Mouse (Mus musculus): ENCODE measurements around the gene Gm3448.
"Not testable (repeated sequence)": the region's sequence is repeated elsewhere in the genome, so short reads cannot be mapped to it uniquely, and the experiment has no call there.

Gene Gm3448

GRCm38 (mm10) chr17:15041175-15041729 is at the start of gene Gm3448, which contains the start of the genes Ermard and Tcte3:
Gm3448 (minus strand) TSS chr17:15041537.
Ermard (plus strand) TSS chr17:15041208.
Tcte3 (minus strand) TSS chr17:15041488.
- DNase-seq (ENCODE audit: low spot score) = not testable (repeated sequence)

DNA sequence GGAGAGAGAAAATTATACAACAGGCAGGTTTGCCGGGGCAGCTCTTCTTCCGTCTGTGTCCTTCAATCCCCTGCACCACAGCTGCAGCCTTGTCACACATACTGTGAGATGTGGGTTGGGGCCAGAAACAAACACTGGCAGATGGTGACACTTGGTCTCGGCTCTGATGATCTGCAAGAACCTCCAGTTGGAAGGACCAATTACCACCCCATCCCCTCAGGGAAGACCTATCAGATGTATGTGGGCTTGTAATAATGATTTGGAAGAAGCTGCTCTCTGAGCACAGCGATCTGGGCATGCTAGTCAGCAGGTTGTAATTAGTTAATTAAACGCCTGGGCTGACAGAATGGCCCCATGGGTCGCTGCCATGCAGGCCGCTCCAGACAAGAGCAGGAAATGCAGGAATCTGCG is 47.3 kb upstream of the Gm3448 start:
- DNase-seq (ENCODE audit: low spot score) = no peak

GRCm38 (mm10) chr17:15088166-15088565 is 46.8 kb upstream of the Gm3448 start:
- DNase-seq (ENCODE audit: low spot score) = no peak

- no peak for DNase-seq (ENCODE audit: low spot score)
Measured at GRCm38 (mm10) chr17:15085006-15085405, 43.7 kb upstream of the Gm3448 start.

- DNase-seq (ENCODE audit: low spot score) = no peak
Measured at GRCm38 (mm10) chr17:15084226-15084848, 43.0 kb upstream of the Gm3448 start.

DNA sequence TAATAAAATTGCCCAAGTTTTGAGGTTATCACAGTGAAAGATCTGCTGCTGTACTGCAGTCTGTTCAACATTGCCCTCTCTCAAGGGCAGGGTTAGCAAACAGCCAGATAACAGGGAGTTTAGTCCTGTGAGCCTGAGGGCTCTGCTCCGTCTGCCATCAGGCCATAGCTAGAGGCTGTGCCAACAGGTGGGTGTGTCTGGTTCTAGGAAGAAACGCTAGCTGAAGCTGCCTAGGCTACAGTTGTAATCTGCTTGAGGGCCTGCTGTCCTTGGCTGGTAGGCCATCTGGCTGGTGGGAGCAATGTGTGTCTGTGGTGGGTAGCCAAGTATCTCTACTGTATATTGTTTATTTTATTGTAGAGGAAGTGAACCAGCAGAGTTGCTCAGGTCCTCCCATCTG is 36.2 kb upstream of the Gm3448 start:
- DNase-seq (ENCODE audit: low spot score) = no peak

GRCm38 (mm10) chr17:15075033-15075432 is 33.7 kb upstream of the Gm3448 start:
- no peak for DNase-seq (ENCODE audit: low spot score)

- DNase-seq (ENCODE audit: low spot score) = no peak
Measured at GRCm38 (mm10) chr17:15072211-15072610, 30.9 kb upstream of the Gm3448 start.

DNA sequence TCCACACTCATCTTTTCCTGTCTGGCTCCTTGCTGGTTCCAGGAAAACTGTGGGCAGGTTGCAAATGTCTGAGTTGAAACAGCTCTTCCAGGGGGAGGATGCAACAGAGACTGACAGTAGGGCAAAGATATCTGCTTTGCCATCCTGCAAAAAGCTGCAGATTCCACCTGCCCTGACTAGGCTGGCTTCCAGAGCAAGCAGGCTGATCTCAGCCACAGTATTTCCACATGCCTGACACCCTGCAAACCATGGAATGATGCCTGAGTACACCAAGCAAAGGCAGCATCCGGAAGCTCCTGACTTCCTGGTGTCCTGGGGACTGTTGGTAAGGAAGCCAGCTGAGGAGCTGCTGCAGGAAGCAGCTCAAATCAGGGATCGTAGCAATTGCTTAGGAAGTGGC is 27.8 kb upstream of the Gm3448 start:
- DNase-seq (ENCODE audit: low spot score) = no peak

GRCm38 (mm10) chr17:15068040-15068792 is 26.9 kb upstream of the Gm3448 start:
- no peak for DNase-seq (ENCODE audit: low spot score)

DNA sequence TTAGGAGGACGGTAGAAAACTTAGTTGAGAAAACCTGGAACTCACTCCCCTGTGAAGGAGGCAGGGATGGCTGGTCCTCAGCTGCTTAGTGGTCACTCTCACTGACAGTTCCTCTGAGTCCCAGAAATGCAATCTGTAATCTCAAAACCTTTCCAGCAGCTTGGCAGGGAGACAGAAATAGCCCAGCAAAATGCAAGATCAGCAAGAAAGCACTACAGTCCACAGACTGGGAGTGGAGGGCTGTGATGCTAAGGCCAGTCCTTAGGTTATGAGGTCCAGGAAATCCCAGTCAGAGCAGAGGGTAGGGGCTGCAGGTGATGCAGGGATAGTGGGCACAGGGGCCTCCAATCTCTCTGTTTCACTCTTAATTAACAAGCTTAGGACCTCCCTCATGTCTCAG is 25.6 kb upstream of the Gm3448 start:
- DNase-seq (ENCODE audit: low spot score) = no peak

- DNase-seq (ENCODE audit: low spot score) = no peak
Measured at GRCm38 (mm10) chr17:15066066-15066465, 24.7 kb upstream of the Gm3448 start.

DNA sequence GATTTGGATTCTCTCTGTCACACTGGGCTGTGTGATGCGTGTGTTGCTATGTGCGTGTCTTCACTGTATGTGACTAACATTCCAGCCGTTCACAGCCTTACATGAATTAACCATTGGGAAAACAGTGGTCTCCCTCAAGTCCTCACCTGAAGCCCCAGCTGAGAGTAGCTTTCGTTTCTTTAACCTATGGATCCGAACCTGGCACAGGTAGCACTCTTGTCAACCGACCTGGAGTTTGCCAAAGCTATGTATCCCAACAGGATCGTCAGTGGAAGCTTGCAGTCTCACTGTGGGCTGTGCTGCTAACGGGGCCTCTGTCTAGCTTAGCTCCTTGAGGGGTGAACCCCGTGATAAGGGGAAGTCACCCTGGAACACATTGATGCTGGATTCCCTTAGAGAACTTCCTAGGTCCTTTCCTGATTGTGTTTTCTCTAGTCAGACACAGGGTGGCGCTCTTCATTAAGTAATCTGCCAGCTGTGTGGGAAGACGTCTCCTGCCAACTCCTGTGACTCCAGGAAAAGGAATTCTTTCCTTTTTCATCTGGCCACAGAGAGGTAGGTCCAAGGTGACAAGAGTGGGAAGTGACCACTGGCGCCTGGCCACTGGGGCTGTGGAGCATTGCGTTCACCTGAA is 24.2 kb upstream of the Gm3448 start:
- peak; percentile 65 for DNase-seq (ENCODE audit: low spot score)

DNA sequence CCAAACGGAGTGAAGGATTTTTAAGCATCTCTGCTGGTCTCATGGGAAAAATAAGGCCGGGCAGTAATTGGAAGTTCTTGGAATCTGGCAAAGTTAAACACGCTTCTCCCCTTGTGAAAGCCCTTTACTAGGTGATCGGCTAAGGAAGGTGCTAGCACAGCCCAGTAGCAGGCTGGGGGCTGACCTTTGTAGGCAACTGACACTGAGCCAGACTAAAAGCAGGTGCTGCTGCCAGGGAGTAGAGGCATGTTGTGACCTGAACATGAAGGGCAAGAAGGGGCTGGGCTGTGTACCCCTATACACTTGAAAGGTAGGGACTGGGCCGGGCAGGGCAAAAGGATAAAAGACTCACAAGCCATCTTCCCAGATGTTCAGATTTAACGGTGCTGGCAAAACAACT is 19.0 kb upstream of the Gm3448 start:
- DNase-seq (ENCODE audit: low spot score) = no peak

GRCm38 (mm10) chr17:15059646-15060045 is 18.3 kb upstream of the Gm3448 start:
- DNase-seq (ENCODE audit: low spot score) = no peak

- no peak for DNase-seq (ENCODE audit: low spot score)
Measured at GRCm38 (mm10) chr17:15058161-15058591, 16.8 kb upstream of the Gm3448 start.

- no peak for DNase-seq (ENCODE audit: low spot score)
Measured at GRCm38 (mm10) chr17:15055925-15056324, 14.6 kb upstream of the Gm3448 start.

DNA sequence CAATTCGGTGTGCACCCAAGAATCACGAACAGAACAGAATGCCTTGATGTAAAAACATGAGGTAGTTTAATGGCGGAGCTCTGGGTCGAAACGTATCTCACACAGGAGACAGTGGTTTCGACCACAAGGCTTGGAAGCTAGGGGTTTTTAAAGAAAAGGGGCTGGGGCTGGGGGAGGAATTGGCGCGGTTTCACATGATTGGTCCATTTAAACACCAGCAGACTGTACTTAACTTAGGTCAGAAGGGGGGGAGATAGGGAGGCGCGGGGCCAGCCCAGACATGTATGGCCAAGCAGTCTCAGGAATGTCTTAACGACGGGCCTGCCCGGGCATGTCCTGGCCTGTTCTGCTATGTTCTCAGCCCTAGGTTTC is 12.5 kb upstream of the Gm3448 start:
- DNase-seq (ENCODE audit: low spot score) = not testable (repeated sequence)

DNA sequence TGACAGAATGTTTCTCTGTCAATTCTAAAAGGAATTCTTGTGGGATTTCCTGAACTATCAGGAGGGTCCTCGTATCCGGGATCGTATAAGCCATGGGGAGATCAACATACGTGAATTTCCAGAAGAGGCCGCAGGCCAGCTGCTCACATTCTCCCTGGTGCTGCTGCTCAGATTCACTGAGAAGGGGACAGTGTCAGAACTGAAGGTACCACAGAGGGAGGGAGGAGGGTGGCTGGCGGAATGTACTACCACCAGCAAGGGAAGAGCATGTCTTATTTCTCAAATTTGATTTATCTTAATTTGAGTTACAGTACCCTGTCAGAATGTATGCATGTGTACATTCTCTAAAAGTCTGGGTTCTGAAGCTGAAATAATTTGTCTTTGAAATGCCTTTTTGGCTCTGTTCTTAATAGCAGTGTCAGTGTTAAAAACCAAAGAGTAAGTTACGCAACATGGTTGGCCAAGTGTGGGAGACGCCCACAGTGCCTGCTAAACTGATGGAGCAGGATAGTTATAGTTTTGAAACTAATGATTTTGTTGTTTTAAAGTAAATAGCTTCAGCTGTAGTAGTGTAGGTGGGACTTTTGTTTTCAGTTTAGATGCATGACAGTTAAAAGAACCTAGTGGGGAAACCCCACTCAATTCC is 12.0 kb upstream of the Gm3448 start:
- DNase-seq (ENCODE audit: low spot score) = not testable (repeated sequence)

- not testable (repeated sequence) for DNase-seq (ENCODE audit: low spot score)
Measured at GRCm38 (mm10) chr17:15052766-15053165, 11.4 kb upstream of the Gm3448 start.

- not testable (repeated sequence) for DNase-seq (ENCODE audit: low spot score)
Measured at GRCm38 (mm10) chr17:15050338-15050737, 9.0 kb upstream of the Gm3448 start.

GRCm38 (mm10) chr17:15040455-15040854 is 882 bp downstream of the Gm3448 start:
- DNase-seq (ENCODE audit: low spot score) = not testable (repeated sequence)
